Mouse (Mus musculus) kidney, embryonic 15.5 days (tissue): ENCODE results near the gene Pgpep1l. TPM values are rescaled to one million over a fixed set of nuclear protein-coding genes. Genes with fewer than 3 reads are reported as not detected.
A peak's percentile ranks its signal among the peaks of the same experiment; 100 is the strongest.
"Not testable (repeated sequence)": the region's sequence is repeated elsewhere in the genome, so short reads cannot be mapped to it uniquely, and the experiment has no call there.

ENCODE experiments used
- ATAC-seq: fragments of 200-750 bp; cut with Nextera tagmentation; replicated peaks from 2 replicates; pipeline ENCODE4 v1.8.0; 2017; ENCODE audit warnings: moderate TSS enrichment; ENCODE audit not compliant: low FRiP score
- H3K27ac ChIP-seq: fragments of 300-500 bp; sonication (generic); 2 replicates; pipeline ENCODE4 v1.5.1; 2015; ENCODE audit warnings: mild to moderate bottlenecking, inconsistent platforms
- H3K27me3 ChIP-seq: fragments of 300-500 bp; sonication (generic); 2 replicates; pipeline ENCODE4 v1.6.1; 2015; ENCODE audit warnings: inconsistent platforms
- H3K36me3 ChIP-seq: fragments of 300-500 bp; sonication (generic); 2 replicates; pipeline ENCODE4 v1.6.1; 2015; ENCODE audit warnings: inconsistent platforms
- H3K4me1 ChIP-seq: fragments of 300-500 bp; sonication (generic); 2 replicates; pipeline ENCODE4 v1.6.1; 2015; ENCODE audit warnings: inconsistent platforms
- H3K4me2 ChIP-seq: fragments of 300-500 bp; sonication (generic); 2 replicates; pipeline ENCODE4 v1.6.1; 2015; ENCODE audit warnings: moderate library complexity, mild to moderate bottlenecking, inconsistent platforms
- H3K4me3 ChIP-seq: fragments of 300-500 bp; sonication (generic); replicated peaks from 2 replicates; pipeline ENCODE4 v1.5.1; 2015; ENCODE audit warnings: mild to moderate bottlenecking, inconsistent platforms
- H3K9ac ChIP-seq: fragments of 300-500 bp; sonication (generic); 2 replicates; pipeline ENCODE4 v1.6.1; 2015; ENCODE audit warnings: mild to moderate bottlenecking, inconsistent platforms
- H3K9me3 ChIP-seq: fragments of 300-500 bp; sonication (generic); replicated peaks from 2 replicates; pipeline ENCODE4 v1.6.1; 2016; ENCODE audit warnings: inconsistent platforms
- WGBS: fragments of 180-500 bp; shearing (Covaris S2); methylation state at CpG from one replicate; pipeline ENCODE4 v1.1.7; 2015; ENCODE audit warnings: mixed read lengths; 5-methylcytosine and 5-hydroxymethylcytosine counted together
- polyA plus RNA-seq: library from polyadenylated mRNA; unstranded; fragments of >200 nt; fragmentation: Nextera tagmentation; extraction: Ambion mirVana; gene quantifications from 2 replicates; pipeline ENCODE4 v1.2.1, GENCODE M21; 2015

Gene Pgpep1l
- polyA plus RNA-seq, 1 experiment from 2014 or later, result 0.17 TPM

GRCm38 (mm10) chr7:68293997-68294789 lies 30.2 kb upstream of the Pgpep1l start:
- H3K9ac ChIP-seq, result no peak overlapping the region
- 0 out of 2 replicates have a peak, but pooled peaks have one; percentile 40 for ATAC-seq
- H3K4me2 ChIP-seq, result no peak overlapping the region
- H3K27ac ChIP-seq, result peak overlapping the region; percentile 59
- peaks cover 4% of the 10 kb centered on the region; the same call in 1 of the 2 replicates for H3K4me1 ChIP-seq
- no peaks in the 10 kb centered on the region for H3K27me3 ChIP-seq
- 52% methylated on average over 16 of the region's 16 CpGs for WGBS
- H3K36me3 ChIP-seq, result no peaks in the 10 kb centered on the region
- no peak overlapping the region for H3K4me3 ChIP-seq
- H3K9me3 ChIP-seq, result no peaks in the 10 kb centered on the region

- H3K4me3 ChIP-seq, result no peak overlapping the region
- H3K4me1 ChIP-seq, result peaks cover 4% of the 10 kb centered on the region; the same call in 1 of the 2 replicates
- H3K9me3 ChIP-seq, result no peaks in the 10 kb centered on the region
- no peaks in the 10 kb centered on the region for H3K36me3 ChIP-seq
- ATAC-seq, result no peak
- no peak overlapping the region for H3K4me2 ChIP-seq
- H3K27me3 ChIP-seq, result no peaks in the 10 kb centered on the region
- WGBS, result 44% methylated on average over 1 of the region's 1 CpGs
- H3K9ac ChIP-seq, result no peak overlapping the region
- no peak overlapping the region for H3K27ac ChIP-seq
Observed at GRCm38 (mm10) chr7:68291603-68292002, 27.6 kb upstream of the Pgpep1l start.

DNA sequence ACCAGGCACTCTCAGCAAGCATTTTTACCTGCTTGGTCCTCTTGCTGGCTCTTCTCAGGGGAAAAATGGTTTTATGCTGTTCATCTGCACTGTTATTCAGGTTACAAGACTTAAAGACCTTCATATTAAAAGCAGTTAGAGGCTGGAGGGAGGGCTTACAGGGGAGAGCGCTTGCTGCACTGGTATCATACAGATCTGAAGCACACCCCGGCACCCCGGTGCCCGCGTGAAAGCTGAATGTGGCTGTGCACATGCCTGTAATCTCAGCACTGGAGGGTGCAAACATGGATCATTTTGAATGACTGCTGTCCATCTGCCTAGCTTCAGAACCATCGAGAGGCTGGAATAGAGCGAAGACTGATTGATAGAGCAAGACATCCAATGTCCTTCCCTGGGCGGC lies 25.0 kb upstream of the Pgpep1l start:
- ATAC-seq, result no peak
- H3K9ac ChIP-seq, result no peak overlapping the region
- WGBS, result 93% methylated on average over 8 of the region's 8 CpGs

DNA sequence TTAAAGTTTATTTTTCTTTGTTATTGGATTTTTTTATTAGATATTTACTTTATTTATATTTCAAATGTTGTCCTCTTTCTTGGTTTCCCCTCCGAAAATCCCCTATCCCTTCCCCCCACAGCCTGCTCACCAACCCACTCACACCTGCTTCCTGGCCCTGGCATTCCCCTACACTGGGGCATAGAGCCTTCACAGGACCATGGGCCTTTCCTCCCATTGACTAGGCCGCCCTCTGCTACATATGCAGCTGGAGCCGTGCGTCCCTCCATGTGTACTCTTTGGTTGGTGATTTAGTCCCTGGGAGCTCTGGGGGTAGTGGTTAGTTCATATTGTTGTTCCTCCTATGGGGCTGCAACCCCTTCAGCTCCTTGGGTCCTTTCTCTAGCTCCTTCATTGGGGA lies 24.0 kb upstream of the Pgpep1l start:
- not testable (repeated sequence) for H3K27me3 ChIP-seq, H3K9ac ChIP-seq, H3K4me2 ChIP-seq, ATAC-seq, H3K36me3 ChIP-seq, H3K4me3 ChIP-seq, H3K27ac ChIP-seq, H3K9me3 ChIP-seq
- H3K4me1 ChIP-seq, result peaks cover 11% of the 10 kb centered on the region
- 90% methylated on average over 4 of the region's 4 CpGs for WGBS

More for the DNA sequence above, 25.0 kb upstream of the Pgpep1l start:
- H3K27me3 ChIP-seq, result no peaks in the 10 kb centered on the region
- H3K4me1 ChIP-seq, result peaks cover 11% of the 10 kb centered on the region
- no peak overlapping the region for H3K27ac ChIP-seq
- H3K9me3 ChIP-seq, result no peaks in the 10 kb centered on the region
- H3K4me3 ChIP-seq, result no peak overlapping the region
- H3K36me3 ChIP-seq, result no peaks in the 10 kb centered on the region
- H3K4me2 ChIP-seq, result no peak overlapping the region

GRCm38 (mm10) chr7:68287582-68287981 lies 23.5 kb upstream of the Pgpep1l start:
- Histone ChIP-seq H3K27me3 (no peaks in the 10 kb centered on the region), H3K36me3 (no peaks in the 10 kb centered on the region), H3K4me3 (no peak overlapping the region), H3K9me3 (no peaks in the 10 kb centered on the region), H3K9ac (no peak overlapping the region), H3K27ac (no peak overlapping the region), H3K4me1 (peaks cover 15% of the 10 kb centered on the region), H3K4me2 (no peak overlapping the region)
- WGBS, result 75% methylated on average over 2 of the region's 2 CpGs
- ATAC-seq, result no peak

- WGBS, result 95% methylated on average over 24 of the region's 24 CpGs
Observed at GRCm38 (mm10) chr7:68286526-68287481, 22.8 kb upstream of the Pgpep1l start.

GRCm38 (mm10) chr7:68285851-68286298 lies 21.8 kb upstream of the Pgpep1l start:
- peak; percentile 36; the same call in 1 of the 2 replicates for ATAC-seq
- Histone ChIP-seq H3K9ac (no peak overlapping the region), H3K4me3 (no peak overlapping the region), H3K9me3 (no peaks in the 10 kb centered on the region), H3K27ac (peak overlapping the region; percentile 59; the same call in 1 of the 2 replicates), H3K4me2 (no peak overlapping the region), H3K27me3 (no peaks in the 10 kb centered on the region), H3K4me1 (peaks cover 17% of the 10 kb centered on the region), H3K36me3 (no peaks in the 10 kb centered on the region)
- WGBS, result 29% methylated on average over 8 of the region's 8 CpGs

More at GRCm38 (mm10) chr7:68286526-68287481, 22.8 kb upstream of the Pgpep1l start:
- no peaks in the 10 kb centered on the region for H3K27me3 ChIP-seq
- no peak for ATAC-seq
- H3K27ac ChIP-seq, result peak overlapping the region; percentile 59; the same call in 1 of the 2 replicates
- no peaks in the 10 kb centered on the region for H3K36me3 ChIP-seq
- no peak overlapping the region for H3K9ac ChIP-seq
- H3K4me2 ChIP-seq, result no peak overlapping the region
- H3K9me3 ChIP-seq, result no peaks in the 10 kb centered on the region
- no peak overlapping the region for H3K4me3 ChIP-seq
- peaks cover 17% of the 10 kb centered on the region for H3K4me1 ChIP-seq

DNA sequence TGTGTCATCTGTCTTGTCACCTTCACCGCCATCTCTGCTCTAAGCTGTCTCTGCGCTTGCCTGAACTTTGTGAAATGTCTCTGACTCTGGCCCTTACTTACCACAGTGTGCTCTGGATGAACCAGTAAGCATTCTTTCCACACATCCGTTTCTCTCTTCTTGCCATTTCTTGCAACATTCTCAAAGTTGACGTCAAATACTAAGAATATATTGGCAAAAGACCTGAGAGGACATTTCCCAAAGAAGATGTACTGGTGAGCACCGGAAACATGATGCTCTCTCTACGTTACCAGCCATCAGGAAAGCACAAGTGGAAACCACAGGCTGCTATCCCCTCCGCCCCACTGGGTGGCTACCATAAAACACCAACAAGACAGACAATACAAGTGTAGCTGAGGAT lies 19.7 kb upstream of the Pgpep1l start:
- WGBS, result 80% methylated on average over 7 of the region's 7 CpGs
- H3K27me3 ChIP-seq, result no peaks in the 10 kb centered on the region

GRCm38 (mm10) chr7:68283133-68283520 lies 19.1 kb upstream of the Pgpep1l start:
- not testable (repeated sequence) for H3K36me3 ChIP-seq, H3K4me2 ChIP-seq, H3K9ac ChIP-seq, H3K27ac ChIP-seq, H3K27me3 ChIP-seq, H3K9me3 ChIP-seq, ATAC-seq, H3K4me3 ChIP-seq
- peaks cover 17% of the 10 kb centered on the region for H3K4me1 ChIP-seq
- 86% methylated on average over 4 of the region's 4 CpGs for WGBS

More for the DNA sequence above, 19.7 kb upstream of the Pgpep1l start:
- Histone ChIP-seq H3K4me2 (no peak overlapping the region), H3K9me3 (no peaks in the 10 kb centered on the region), H3K4me3 (no peak overlapping the region), H3K27ac (no peak overlapping the region), H3K36me3 (no peaks in the 10 kb centered on the region), H3K9ac (no peak overlapping the region), H3K4me1 (peaks cover 17% of the 10 kb centered on the region)
- no peak for ATAC-seq

- WGBS, result 71% methylated on average over 22 of the region's 22 CpGs
- no peak overlapping the region for H3K27ac ChIP-seq
- no peak overlapping the region for H3K9ac ChIP-seq
- no peak for ATAC-seq
- H3K4me1 ChIP-seq, result peaks cover 22% of the 10 kb centered on the region
- no peak overlapping the region for H3K4me2 ChIP-seq
- H3K27me3 ChIP-seq, result no peaks in the 10 kb centered on the region
- no peaks in the 10 kb centered on the region for H3K9me3 ChIP-seq
- no peak overlapping the region for H3K4me3 ChIP-seq
- H3K36me3 ChIP-seq, result no peaks in the 10 kb centered on the region
Observed at GRCm38 (mm10) chr7:68282304-68283132, 18.5 kb upstream of the Pgpep1l start.

- Histone ChIP-seq H3K36me3 (no peaks in the 10 kb centered on the region), H3K9me3 (no peaks in the 10 kb centered on the region), H3K27me3 (no peaks in the 10 kb centered on the region), H3K4me3 (no peak overlapping the region), H3K4me1 (peaks cover 33% of the 10 kb centered on the region), H3K27ac (no peak overlapping the region), H3K9ac (no peak overlapping the region), H3K4me2 (no peak overlapping the region)
- no peak for ATAC-seq
- 68% methylated on average over 5 of the region's 5 CpGs for WGBS
Observed at GRCm38 (mm10) chr7:68281341-68281740, 17.3 kb upstream of the Pgpep1l start.
